ENCODE assay signal across 20 mouse cellular contexts in the genomic region with DNA sequence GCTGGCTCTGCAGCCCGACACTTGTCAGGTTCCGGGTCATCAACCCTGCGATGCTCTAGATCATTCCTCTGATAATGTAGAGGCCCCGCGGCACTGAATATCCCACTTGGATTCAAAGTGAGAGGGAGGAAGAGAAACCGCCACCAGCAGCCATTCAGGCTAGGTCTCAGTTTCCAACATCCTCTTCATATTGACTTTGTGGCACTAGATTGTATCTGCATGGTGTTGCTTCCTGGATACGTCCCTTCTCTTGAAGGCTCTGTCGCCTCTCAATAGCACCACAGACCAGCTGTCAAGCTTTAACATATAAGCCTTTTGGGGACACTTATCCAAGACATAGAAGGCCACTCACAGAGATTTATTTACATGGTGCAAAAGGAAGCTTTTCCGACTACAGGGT.
"Had no signal": no experiment of that assay in that cellular context is flagged by ENCODE, and none has a peak within 500 bp of the region (broad histone marks: within the 10 kb centered on the region; RNA-seq: fewer than 3 reads in every experiment).

No protein-coding gene starts in this region.

- H3K9me3 ChIP-seq: limb, embryonic 12.5 days; limb, embryonic 15.5 days; neural tube, embryonic 13.5 days; stomach, embryonic 15.5 days had no signal

- H3K9ac ChIP-seq: limb, embryonic 12.5 days; limb, embryonic 15.5 days; liver, embryonic 14.5 days; liver, postnatal 0 days; lung, embryonic 14.5 days; neural tube, embryonic 13.5 days; stomach, embryonic 15.5 days had no signal

- H3K4me2 ChIP-seq: limb, embryonic 12.5 days; limb, embryonic 15.5 days; liver, embryonic 11.5 days; lung, embryonic 14.5 days; midbrain, embryonic 11.5 days; neural tube, embryonic 13.5 days; stomach, embryonic 15.5 days had no signal

- ATAC-seq: liver, postnatal 0 days; lung, postnatal 0 days had no signal

- DNase-seq: kidney, adult 9 months; kidney, postnatal 14 days; kidney, postnatal 4 days; left cerebral cortex, postnatal 4 days; liver, postnatal 0 days; lung, embryonic 14.5 days; lung, postnatal 36 days; midbrain, embryonic 14.5 days; retina, postnatal 1 day; right cerebral cortex, postnatal 25 days; spleen, adult 18-20 months; thymus, postnatal 25 days had no signal

- H3K4me1 ChIP-seq: stomach, embryonic 15.5 days had no signal

- H3K4me3 ChIP-seq: limb, embryonic 12.5 days; limb, embryonic 15.5 days; neural tube, embryonic 13.5 days; stomach, embryonic 15.5 days had no signal

- H3K27me3 ChIP-seq: limb, embryonic 15.5 days; neural tube, embryonic 13.5 days; stomach, embryonic 15.5 days had no signal

- H3K27ac ChIP-seq: limb, embryonic 12.5 days; limb, embryonic 15.5 days; liver, embryonic 14.5 days; neural tube, embryonic 13.5 days; stomach, embryonic 15.5 days had no signal

- H3K36me3 ChIP-seq: limb, embryonic 12.5 days; limb, embryonic 15.5 days; neural tube, embryonic 13.5 days; stomach, embryonic 15.5 days had no signal
